Comparison of ENCODE assay signal across 8 mouse cellular contexts in the genomic region with DNA sequence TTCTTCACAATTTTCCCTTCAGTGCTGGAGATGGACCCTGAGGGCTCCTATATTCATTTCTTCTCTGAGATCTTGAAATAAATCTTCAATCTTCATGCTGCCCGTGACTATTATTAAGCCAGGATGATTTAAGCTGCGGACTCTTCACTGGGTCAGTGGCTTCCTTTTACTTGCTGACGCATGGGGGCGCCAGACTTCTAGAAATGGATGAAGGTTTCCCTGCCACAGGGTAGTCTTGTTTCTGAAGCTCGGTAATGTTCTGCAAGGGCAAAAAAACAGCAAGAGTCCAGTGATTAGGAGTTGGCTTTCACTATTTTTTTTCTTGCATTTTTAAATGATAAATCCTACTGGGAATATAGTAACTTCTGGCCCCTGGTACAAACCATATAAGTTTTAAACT.
DNase-seq lines count a peak whose midpoint lies in the region; ATAC-seq and TF ChIP-seq lines count a peak whose summit lies in the region.

No protein-coding gene starts in this region.

- H3K27me3 ChIP-seq in hindbrain, embryonic 10.5 days (ENCODE audit: insufficient read depth, poor library complexity, severe bottlenecking) = no peaks in the 10 kb centered on the region
- H3K27me3 ChIP-seq in hindbrain, embryonic 12.5 days = no peaks in the 10 kb centered on the region
- H3K27me3 ChIP-seq in liver, embryonic 14.5 days (ENCODE audit: control insufficient read depth, insufficient read depth, low read length) = no peaks in the 10 kb centered on the region

- H3K4me1 ChIP-seq in hindbrain, embryonic 10.5 days (replicated peaks) = no peaks in the 10 kb centered on the region
- peaks cover 6% of the 10 kb centered on the region; the same call in 1 of the 2 replicates for H3K4me1 ChIP-seq in hindbrain, embryonic 12.5 days
- no peaks in the 10 kb centered on the region for H3K4me1 ChIP-seq in liver, embryonic 14.5 days (replicated peaks; ENCODE audit: control insufficient read depth in 2 of 2, insufficient read depth in 2 of 2, low read length in 1 of 2)

- no peak for TF ChIP-seq EP300 in liver, embryonic 14.5 days (IDR thresholded peaks at IDR 0.05; ENCODE audit: low read depth)

- intact Hi-C loops in gastrocnemius, adult 2 months (cut with DNase I) = loop anchor here (1.0 to 10.0 kb wide), 2 partner anchors 95 to 424 kb away; no protein-coding TSS in a partner anchor

- no peak overlapping the region for H3K4me2 ChIP-seq in hindbrain, embryonic 12.5 days (replicated peaks)
- H3K4me2 ChIP-seq in liver, embryonic 14.5 days (ENCODE audit: low read depth) = no peak overlapping the region

- peak; percentile 74 for DNase-seq in hindbrain, embryonic 10.5 days (ENCODE audit: low spot score)
- DNase-seq in cerebellum, adult 11-12 months = peak; percentile 78
- DNase-seq in gastrocnemius, adult 2 months = peak; percentile 91
- DNase-seq in kidney, adult 9 months = peak; percentile 76
- peak; percentile 46 to 53 (median 47) for DNase-seq in liver, embryonic 14.5 days (ENCODE audit: low read depth in 3 of 3, low spot score in 3 of 3)
- peak; percentile 70 for DNase-seq in ovary, adult 18-20 months (ENCODE audit: low spot score)
- DNase-seq in thymus, postnatal 14 days = peak; percentile 59

- H3K9me3 ChIP-seq in hindbrain, embryonic 10.5 days = no peaks in the 10 kb centered on the region
- no peaks in the 10 kb centered on the region for H3K9me3 ChIP-seq in hindbrain, embryonic 12.5 days (replicated peaks)
- no peaks in the 10 kb centered on the region for H3K9me3 ChIP-seq in liver, embryonic 14.5 days (ENCODE audit: control insufficient read depth, low read length)

- H3K27ac ChIP-seq in hindbrain, embryonic 10.5 days = no peak overlapping the region
- no peak overlapping the region for H3K27ac ChIP-seq in hindbrain, embryonic 12.5 days
- peak overlapping the region; percentile 87 for H3K27ac ChIP-seq in gastrocnemius, adult 2 months
- no peak overlapping the region for H3K27ac ChIP-seq in liver, embryonic 14.5 days

- ATAC-seq in hindbrain, embryonic 12.5 days (ENCODE audit: low FRiP score) = no peak
- no peak for ATAC-seq in liver, embryonic 14.5 days (ENCODE audit: insufficient read depth)

- no peak overlapping the region for H3K4me3 ChIP-seq in hindbrain, embryonic 10.5 days
- no peak overlapping the region for H3K4me3 ChIP-seq in hindbrain, embryonic 12.5 days
- peak overlapping the region; percentile 15; the same call in 1 of the 2 replicates for H3K4me3 ChIP-seq in gastrocnemius, adult 2 months
- H3K4me3 ChIP-seq in liver, embryonic 14.5 days (ENCODE audit: insufficient read depth in 1 of 2, low read depth in 2 of 2, low read length in 2 of 2) = no peak overlapping the region

- WGBS in hindbrain, embryonic 10.5 days = 12% methylated on average over 5 of the region's 5 CpGs
- 12% methylated on average over 5 of the region's 5 CpGs for whole genome bisulfite sequencing in hindbrain, embryonic 12.5 days
- 14% methylated on average over 5 of the region's 5 CpGs for WGBS in liver, embryonic 14.5 days (ENCODE audit: insufficient replicate concordance)

- H3K9ac ChIP-seq in hindbrain, embryonic 12.5 days = no peak overlapping the region
- no peak overlapping the region for H3K9ac ChIP-seq in liver, embryonic 14.5 days (replicated peaks)

- H3K36me3 ChIP-seq in hindbrain, embryonic 10.5 days = peaks cover 5% of the 10 kb centered on the region
- H3K36me3 ChIP-seq in hindbrain, embryonic 12.5 days = peaks cover 16% of the 10 kb centered on the region
- no peaks in the 10 kb centered on the region for H3K36me3 ChIP-seq in liver, embryonic 14.5 days (replicated peaks; ENCODE audit: control insufficient read depth, insufficient read depth, low read depth)

- TF ChIP-seq CTCF in gastrocnemius, adult 2 months (IDR thresholded peaks at IDR 0.05) = peak; percentile 95
- peak; percentile 82 for TF ChIP-seq CTCF in liver, embryonic 14.5 days (IDR thresholded peaks at IDR 0.05; ENCODE audit: low read depth)
